Mouse (Mus musculus) liver (tissue): Measurements from ENCODE around the gene Iqcf1.

Experiments used
- DNase-seq: peaks from one replicate; pipeline ENCODE4 v3.0.0-alpha.2; 2020; ENCODE audit warnings: mixed read lengths

Iqcf1 gene

GRCm38 (mm10) chr9:106465571-106466200, 34.1 kb upstream of the Iqcf1 start, which contains the start of gene Gpr62:
TSS of gene Gpr62 (minus strand) at chr9:106465938.
- DNase-seq = no peak

DNA sequence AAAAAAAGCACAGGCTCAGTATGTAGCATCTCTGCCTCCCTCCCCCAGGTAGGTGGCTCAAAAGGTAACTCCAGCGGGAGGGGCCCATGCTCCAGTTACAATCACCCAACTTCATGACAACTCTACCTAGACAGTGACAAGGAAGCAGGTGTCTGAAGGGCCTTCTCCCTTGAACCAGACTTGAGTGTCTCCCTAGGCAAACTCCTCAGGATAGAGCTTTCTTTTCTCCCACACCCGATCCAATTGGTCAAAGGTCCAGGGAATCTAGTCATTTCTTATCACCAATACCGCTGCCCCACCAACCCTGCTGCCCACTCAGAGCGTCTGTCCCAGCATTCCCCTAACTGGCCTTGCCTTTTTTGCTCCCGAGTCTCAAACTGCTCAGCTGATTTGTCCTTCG, 33.0 kb upstream of the Iqcf1 start:
- no peak for DNase-seq

GRCm38 (mm10) chr9:106467746-106468145, 32.0 kb upstream of the Iqcf1 start:
- no peak for DNase-seq

DNA sequence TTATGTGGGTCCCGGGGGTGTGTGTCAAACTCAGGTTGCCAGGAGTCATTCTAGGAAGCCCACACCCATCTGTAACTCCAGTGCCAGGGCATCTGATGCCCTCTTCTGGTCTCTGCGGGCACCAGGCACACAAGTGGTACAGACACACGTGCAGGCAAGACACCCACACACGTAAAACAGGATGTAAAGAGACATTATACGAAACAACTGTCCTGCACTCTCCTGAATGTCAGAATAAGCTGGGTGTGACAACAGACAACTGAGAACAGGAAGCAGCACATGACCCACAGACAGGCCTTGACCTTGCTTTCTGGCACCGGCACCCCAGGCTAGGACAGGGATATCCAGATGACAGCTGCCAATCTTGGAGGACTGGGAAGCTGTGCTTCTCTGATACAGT, 30.4 kb upstream of the Iqcf1 start:
- no peak for DNase-seq

DNA sequence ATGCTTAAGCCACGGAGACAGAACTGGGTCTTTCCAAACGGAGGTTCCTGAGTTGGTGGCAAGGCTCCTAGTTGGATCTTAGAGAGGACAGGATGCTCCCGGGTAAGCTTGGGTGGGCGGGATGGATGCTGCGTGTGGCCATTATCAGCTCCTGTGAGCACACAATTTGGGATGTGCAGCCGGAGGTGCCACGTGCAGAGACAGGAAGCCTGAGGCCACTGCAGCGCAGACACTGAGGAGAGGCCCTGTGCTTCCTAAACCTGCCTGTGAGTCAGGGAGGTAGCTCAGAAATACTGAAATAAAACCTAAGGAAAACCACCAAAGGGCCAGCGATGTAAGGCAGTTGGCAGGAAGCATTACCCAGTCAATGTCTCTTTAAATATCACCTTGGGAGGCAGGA, 30.0 kb upstream of the Iqcf1 start:
- no peak for DNase-seq

DNA sequence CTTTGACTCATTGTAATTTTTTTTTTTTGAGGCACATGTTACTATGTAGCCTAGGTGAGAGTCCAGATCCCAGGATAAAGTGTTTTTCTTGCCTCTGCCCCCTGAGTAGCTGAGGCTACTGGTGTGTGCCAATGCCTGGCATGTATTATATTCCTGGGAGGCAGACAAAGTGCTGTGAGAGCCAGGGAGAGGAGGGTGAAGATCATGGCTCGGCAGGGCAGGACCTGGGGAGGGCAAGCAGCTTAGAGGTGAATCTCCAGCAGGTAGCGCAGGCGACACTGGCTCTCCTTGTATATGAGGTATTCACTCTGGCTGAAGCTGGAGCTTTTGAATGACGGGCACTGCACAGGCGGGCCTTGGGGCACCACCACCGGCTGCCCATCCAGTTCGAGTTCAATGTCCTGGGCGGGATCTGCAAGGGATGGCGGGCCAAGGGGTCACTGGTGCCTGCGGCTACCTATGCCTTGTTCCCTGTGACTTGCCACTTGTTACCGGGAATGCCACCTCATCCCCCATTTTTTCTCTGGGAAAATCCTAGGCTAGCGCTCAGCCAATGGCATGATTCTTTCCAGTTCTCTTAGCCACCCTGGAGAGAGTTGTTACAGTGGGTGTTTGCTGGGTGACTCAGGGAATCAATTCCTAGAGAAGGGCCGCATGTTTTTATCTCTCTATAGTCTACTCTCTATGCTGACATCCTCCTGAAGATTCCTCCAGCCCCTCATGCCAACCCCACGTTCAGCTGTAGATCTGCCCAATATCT, 28.6 kb upstream of the Iqcf1 start:
- DNase-seq = no peak

- DNase-seq = peak; percentile 42
Measured at GRCm38 (mm10) chr9:106471892-106472291, 27.9 kb upstream of the Iqcf1 start.

DNA sequence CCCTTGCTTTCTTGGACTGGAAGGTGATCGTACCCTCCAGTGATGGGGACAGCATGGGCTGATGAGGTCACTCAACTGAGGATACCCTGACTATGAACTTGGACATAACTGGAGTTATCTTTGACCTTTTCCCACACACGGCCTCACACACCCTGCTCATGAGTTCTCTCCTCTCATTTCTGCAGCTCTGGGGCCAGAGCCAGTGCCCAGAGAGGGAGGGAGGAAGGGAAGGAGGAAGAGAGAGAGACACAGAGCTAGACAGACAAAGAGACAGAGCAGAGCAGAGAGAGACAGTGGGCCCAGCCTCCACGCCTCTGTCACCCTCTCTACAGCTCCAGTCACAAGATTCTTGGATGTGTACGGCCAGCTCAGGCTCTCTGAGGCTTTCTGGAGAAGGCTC, 27.4 kb upstream of the Iqcf1 start:
- DNase-seq = no peak

GRCm38 (mm10) chr9:106473081-106473752, 26.6 kb upstream of the Iqcf1 start:
- DNase-seq = no peak

DNA sequence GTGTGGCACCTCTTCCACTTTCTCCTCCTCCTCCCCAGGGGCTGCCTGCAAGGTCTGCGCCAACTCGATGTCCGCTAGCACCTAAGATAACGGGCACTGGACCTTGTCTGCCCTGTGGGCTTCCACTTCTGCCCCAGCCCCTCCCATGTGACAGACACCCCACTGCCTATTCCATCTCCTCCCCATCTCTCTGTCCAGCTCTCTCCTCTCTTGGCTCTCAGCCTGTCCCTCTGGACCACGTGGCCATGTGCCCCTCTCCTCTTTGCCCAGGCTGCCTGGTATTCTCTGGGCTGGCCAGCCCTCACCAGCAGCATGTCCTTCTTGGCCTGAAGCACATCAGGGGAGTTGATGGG, 26.0 kb upstream of the Iqcf1 start:
- DNase-seq = no peak

DNA sequence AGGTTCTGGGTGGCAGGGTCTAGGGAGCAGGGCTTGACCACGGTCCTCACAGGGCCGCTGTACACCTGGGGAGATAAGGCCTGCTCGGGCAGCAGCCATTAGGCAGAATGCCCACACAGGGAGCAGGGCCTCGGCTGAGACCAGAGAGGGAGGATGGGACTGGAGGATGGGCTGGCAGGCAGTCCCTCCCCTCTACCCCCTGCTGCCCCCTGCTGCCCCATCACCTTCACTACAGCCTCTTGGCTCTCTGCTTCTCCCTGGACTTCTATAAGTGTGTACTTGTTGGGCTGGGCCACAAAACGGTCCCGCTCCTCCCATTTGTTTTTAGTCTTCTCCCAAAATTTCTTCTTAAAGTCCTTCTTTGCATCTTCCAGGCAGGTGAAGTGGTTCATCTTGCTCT, 25.3 kb upstream of the Iqcf1 start:
- DNase-seq = peak; percentile 74

DNA sequence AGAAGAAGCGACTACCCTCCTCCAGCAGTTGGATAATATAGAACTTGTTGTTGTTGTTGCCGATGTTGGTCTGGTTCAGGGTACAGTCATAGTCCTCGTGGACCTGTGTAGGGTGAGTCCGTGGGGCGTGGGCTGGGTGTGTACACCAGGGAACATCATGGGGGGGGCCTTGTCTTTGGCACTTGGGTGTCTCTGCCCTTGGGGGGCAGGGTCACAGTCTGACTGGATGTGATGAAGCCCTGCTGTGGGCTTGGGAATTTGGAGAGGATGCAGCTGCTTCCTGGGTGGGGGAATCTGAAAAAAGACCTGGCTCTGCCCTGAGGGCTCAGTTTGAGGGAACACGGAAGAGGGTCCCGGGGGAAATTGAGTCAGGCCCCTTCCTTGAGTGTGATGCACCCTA, 24.7 kb upstream of the Iqcf1 start:
- DNase-seq = no peak

DNA sequence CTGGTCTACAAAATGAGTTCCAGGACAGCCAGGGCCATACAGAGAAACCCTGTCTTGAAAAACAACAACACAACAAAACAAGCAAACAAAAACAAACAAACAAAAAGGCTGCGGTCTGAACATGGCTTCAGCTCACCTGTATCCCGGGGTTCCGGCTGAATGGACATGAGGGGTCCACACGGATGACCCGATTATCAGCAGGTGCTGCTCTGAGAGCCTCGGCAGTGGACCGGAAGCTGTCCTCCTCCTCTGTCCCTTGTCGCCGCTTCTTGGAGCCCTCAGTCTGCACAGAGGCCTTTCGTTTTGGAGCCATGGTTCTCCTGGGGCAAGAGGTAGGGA, 24.1 kb upstream of the Iqcf1 start, which contains the start of gene Rrp9:
Gene Rrp9 (plus strand): TSS at position 301 of the 339 bp plus-strand sequence.
- DNase-seq = no peak

DNA sequence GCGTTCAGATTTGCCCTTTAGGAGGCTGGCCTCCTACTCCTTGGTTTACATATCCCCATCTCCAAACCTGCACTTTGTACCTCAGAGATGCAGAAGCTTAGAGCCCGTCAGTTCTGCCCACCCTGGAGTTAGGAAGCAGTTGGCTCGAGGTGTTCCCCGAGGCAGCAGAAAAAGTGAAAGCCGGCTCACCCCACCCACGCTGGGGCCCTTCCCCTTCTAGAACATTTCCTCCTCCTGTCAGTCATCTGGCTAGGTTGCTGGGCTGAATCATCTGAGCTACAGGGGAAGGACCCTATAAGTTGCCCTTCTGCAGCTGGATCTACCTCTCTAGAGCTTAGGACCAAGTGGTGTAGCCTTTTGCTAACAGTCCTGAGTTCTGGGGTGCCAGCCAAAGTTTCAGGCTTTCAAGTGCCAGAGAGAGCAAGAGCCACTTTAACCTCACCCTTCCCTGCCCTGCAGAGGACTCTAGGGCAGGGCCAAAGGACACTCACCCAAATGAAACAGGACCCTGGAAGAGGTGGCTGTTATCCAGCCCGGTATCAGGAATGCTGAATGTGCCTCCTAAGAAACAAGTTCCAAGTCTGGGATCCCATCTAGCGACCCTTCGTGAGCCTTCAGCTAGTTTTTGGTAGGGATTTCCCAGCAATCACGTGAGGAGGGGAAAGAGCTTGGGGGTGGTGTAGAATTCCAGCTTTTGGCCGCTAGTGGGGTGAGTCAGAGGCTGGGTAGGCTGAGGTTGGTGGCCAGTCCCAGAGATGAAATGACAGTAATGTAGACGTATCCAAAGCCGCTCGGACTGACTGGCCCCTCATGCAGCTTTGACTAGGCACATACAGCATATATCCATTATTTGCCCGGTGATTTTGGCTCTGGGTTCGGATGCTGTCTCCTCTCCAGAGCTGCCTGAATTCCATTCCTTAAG, 23.5 kb upstream of the Iqcf1 start:
- no peak for DNase-seq

DNA sequence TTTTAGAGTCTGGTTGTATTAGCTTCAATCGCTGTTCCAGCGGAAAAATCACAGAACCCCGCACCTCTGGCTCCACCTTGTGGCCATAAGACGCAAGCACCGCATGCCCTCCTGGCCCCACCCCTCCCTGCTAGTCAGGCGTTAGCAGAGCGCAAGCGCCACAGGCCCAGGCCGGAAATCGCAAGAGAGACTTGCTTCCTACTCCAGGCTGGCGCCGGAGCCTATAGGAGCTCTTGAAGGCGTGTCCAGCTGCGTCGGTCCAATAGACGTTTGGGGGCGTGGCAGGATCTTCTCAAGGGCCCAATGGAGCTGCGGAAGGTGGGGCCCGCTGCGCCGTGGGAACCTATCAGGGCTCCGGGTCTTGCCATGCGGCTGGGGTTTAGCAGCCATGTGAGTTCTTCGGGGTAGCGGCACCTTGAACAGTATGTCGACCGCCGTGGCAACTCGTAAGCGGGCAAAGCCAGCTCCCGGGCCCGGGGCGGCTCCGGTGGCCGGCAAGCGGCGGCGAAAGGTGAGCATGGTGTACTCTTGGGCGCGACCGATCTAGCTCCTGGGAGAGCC, 22.8 kb upstream of the Iqcf1 start, which contains the start of gene Parp3:
Gene Parp3 (minus strand): TSS at position 26 of the 561 bp plus-strand sequence.
- peak; percentile 99 for DNase-seq

DNA sequence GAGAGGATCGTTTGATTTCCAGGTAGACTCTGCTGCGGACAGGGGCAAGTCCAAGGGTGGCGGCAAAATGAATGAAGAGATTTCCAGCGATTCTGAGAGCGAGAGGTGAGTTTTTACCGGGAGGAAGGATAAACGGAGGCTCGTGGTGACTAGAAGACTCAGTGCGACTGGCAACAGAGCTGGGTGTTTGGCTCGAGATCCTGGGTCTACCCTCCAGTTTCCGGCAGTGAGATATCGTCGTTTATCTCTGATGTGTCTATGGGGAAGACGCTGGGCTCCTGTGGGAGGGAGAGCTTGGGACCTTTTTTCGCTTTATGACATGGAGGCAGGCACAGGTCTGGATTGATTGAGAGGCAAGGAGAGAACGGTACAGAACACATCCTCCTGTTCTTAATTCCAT, 22.1 kb upstream of the Iqcf1 start:
- DNase-seq = no peak

- DNase-seq = no peak
Measured at GRCm38 (mm10) chr9:106478101-106478500, 21.7 kb upstream of the Iqcf1 start.

DNA sequence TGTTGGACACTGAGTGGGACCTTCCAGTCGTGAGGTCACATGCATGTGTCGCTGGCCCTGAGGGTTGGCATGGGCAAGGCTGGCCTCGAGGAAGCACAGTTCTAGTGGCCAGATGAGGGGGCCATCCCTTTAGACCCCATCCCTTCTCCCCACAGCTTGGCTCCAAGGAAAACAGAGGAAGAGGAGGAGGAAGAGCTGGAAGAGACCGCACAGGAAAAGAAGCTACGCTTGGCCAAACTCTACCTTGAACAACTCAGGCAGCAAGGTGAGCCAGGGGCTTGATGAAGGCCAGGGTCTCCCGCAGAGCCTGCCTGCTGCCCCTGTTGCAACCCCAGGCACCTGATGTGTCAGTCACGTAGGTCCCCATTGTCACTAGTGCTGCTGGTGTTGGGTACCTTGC, 19.2 kb upstream of the Iqcf1 start:
- no peak for DNase-seq

DNA sequence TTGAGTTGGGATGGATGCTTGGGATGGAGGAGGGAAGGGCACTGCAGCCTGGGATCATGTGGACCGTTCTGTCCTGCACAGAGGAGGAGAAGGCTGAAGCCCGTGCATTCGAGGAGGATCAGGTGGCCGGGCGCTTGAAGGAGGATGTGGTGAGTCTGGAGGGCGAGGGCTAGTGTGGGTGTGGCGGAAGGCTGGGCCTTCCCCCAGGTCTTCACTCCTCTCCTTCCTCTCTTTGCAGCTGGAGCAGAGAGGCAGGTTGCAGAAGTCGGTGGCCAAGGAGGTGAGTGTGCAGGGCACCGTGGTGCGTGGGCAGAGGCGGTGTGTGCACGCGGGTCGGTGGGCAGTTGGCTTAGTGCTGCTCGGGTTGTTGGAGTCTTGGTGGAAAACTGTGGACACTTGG, 18.7 kb upstream of the Iqcf1 start:
- no peak for DNase-seq

DNA sequence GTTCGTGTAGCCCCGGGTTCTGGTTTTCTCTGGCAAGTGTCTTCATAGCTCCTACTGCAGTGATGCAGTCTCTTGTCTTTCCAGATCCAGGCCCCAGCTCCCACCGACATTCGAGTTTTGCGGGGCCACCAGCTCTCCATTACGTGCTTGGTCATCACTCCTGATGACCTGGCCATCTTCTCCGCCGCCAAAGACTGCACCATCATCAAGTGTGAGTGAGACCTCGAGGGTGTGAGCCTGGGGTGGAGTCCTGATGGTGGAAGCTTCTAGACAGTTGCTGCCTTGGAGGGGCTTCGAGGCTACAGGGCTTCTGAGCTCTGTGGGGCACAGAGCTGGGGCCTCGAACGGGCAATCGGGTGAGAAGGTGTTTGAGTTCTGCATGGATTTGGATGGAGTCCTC, 18.1 kb upstream of the Iqcf1 start:
- no peak for DNase-seq

- DNase-seq = no peak
Measured at GRCm38 (mm10) chr9:106482578-106483115, 17.1 kb upstream of the Iqcf1 start.

- no peak for DNase-seq
Measured at GRCm38 (mm10) chr9:106483136-106483535, 16.6 kb upstream of the Iqcf1 start.
